Mouse (Mus musculus) hindbrain, embryonic 16.5 days (tissue): Measurements from ENCODE around the gene Cdk2. TPM values are rescaled to one million over a fixed set of nuclear protein-coding genes. Genes with fewer than 3 reads are reported as not detected.

Experiments used
- polyA plus RNA-seq: library from polyadenylated mRNA; unstranded; fragments of >200 nt; fragmentation: Nextera tagmentation; extraction: Ambion mirVana; gene quantifications from 2 replicates; pipeline ENCODE4 v1.2.1, GENCODE M21; 2015

Cdk2 gene
- polyA plus RNA-seq, 1 experiment from 2014 or later, result 18.3 TPM

Other genes with a start within 250 kb of the Cdk2 start
- gene Smarcc2, start 245.8 kb downstream of the Cdk2 start, polyA plus RNA-seq, result 136 and 168 TPM in 2 replicates
- 946 and 1,028 TPM in 2 replicates for gene Myl6, start 210.9 kb downstream of the Cdk2 start, polyA plus RNA-seq
- gene Myl6b, start 206.3 kb downstream of the Cdk2 start, polyA plus RNA-seq, result 6.7 and 7.1 TPM in 2 replicates
- 13.5 and 16.6 TPM in 2 replicates for gene Esyt1, start 179.2 kb downstream of the Cdk2 start, polyA plus RNA-seq
- gene Zc3h10, start 157.3 kb downstream of the Cdk2 start, polyA plus RNA-seq, result 16.7 and 17.0 TPM in 2 replicates
- 2,004 and 2,091 TPM in 2 replicates for gene Rpl41, start 155.7 kb downstream of the Cdk2 start, polyA plus RNA-seq
- gene Pa2g4, start 139.0 kb downstream of the Cdk2 start, polyA plus RNA-seq, result 128 and 130 TPM in 2 replicates
- gene Erbb3, start 115.4 kb downstream of the Cdk2 start, polyA plus RNA-seq, result 1.3 and 1.6 TPM in 2 replicates
- 296 and 313 TPM in 2 replicates for gene Rps26, start 78.3 kb downstream of the Cdk2 start, polyA plus RNA-seq
- gene Ikzf4, start 59.0 kb downstream of the Cdk2 start, polyA plus RNA-seq, result 15.3 and 18.9 TPM in 2 replicates
- gene Suox, start 31.0 kb downstream of the Cdk2 start, polyA plus RNA-seq, result 14.9 and 16.1 TPM in 2 replicates
- 118 and 130 TPM in 2 replicates for gene Rab5b, start 8.8 kb downstream of the Cdk2 start, polyA plus RNA-seq
- gene Pmel, start 836 bp downstream of the Cdk2 start, polyA plus RNA-seq, result 0.83 and 0.97 TPM in 2 replicates
- 7.4 and 8.8 TPM in 2 replicates for gene Dgka, start 39.8 kb upstream of the Cdk2 start, polyA plus RNA-seq
- 40.8 and 46.3 TPM in 2 replicates for gene Pym1, start 42.9 kb upstream of the Cdk2 start, polyA plus RNA-seq
- gene Mmp19, start 85.9 kb upstream of the Cdk2 start, polyA plus RNA-seq, result 0.45 and 0.74 TPM in 2 replicates
- gene Dnajc14, start 99.0 kb upstream of the Cdk2 start, polyA plus RNA-seq, result 49.6 and 53.2 TPM in 2 replicates
- gene Tmem198b, start 99.3 kb upstream of the Cdk2 start, polyA plus RNA-seq, result 19.6 and 20.4 TPM in 2 replicates
- gene Sarnp, start 112.3 kb upstream of the Cdk2 start, polyA plus RNA-seq, result 137 and 142 TPM in 2 replicates
- gene Ormdl2, start 116.6 kb upstream of the Cdk2 start, polyA plus RNA-seq, result 23.6 and 27.6 TPM in 2 replicates
- 5.8 and 6.5 TPM in 2 replicates for gene Gdf11, start 186.7 kb upstream of the Cdk2 start, polyA plus RNA-seq
- gene Cd63, start 196.0 kb upstream of the Cdk2 start, polyA plus RNA-seq, result 322 and 343 TPM in 2 replicates
- 29.6 and 30.0 TPM in 2 replicates for gene Rdh5, start 217.9 kb upstream of the Cdk2 start, polyA plus RNA-seq
- gene Bloc1s1, start 219.0 kb upstream of the Cdk2 start, polyA plus RNA-seq, result 247 and 278 TPM in 2 replicates
- 12.7 and 12.8 TPM in 2 replicates for gene Itga7, start 228.8 kb upstream of the Cdk2 start, polyA plus RNA-seq